In the genomic region with DNA sequence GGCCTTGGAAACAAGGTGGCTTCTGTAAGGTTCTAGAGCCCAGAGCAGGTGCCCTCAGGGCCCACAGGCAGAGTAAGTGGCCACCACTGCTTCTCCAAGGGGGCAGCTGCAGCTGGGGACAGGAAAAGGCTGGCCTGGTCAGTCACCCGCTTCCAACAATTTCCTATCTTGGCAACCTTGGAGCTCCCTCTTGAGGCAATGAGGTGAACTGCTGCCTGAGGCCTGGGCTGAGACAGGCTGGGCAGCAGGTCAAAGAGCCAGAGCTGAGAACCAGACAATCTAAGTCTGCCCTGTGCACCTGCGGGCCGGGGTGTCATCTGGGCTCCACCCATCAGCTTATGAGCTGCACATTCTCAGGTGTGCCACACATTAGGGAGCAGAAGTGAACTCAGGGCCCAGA, we compare ENCODE assay signal across 1 mouse cellular context.
TF ChIP-seq lines count a peak whose summit lies in the region.

No protein-coding gene starts in this region.

TF ChIP-seq in myocyte, 11 proteins besides CTCF, POLR2A, EP300 and RAD21 (continued from another document):
- TF ChIP-seq E2F4 (IDR thresholded peaks at IDR 0.05; ENCODE audit: insufficient read depth), result no peak
- TF ChIP-seq MYOD1 (IDR thresholded peaks at IDR 0.05; ENCODE audit: control insufficient read depth in 1 of 3, insufficient read length in 2 of 3, low read depth in 2 of 3), result peak in 2 of 3 experiments; percentile 10 to 30
TF ChIP-seq in myocyte: peak in this region for 2.
